In genomic region chr5:32977179-32977578, GRCm38 (mm10) we compare ENCODE assay signal across 25 mouse cellular contexts.
"Had no signal": no experiment of that assay in that cellular context is flagged by ENCODE, and none has a peak within 500 bp of the region (broad histone marks: within the 10 kb centered on the region; RNA-seq: fewer than 3 reads in every experiment).

No protein-coding gene starts in this region.

- ATAC-seq: forebrain, postnatal 0 days; hindbrain, postnatal 0 days; intestine, embryonic 16.5 days; liver, embryonic 12.5 days had no signal

- H3K4me3 ChIP-seq: heart, adult 2 months; heart, embryonic 13.5 days; heart, embryonic 15.5 days; hindbrain, embryonic 13.5 days; hindbrain, embryonic 15.5 days; kidney, embryonic 15.5 days; limb, embryonic 12.5 days; liver, embryonic 12.5 days had no signal

- H3K9ac ChIP-seq: forebrain, postnatal 0 days; heart, embryonic 13.5 days; heart, embryonic 15.5 days; hindbrain, embryonic 13.5 days; hindbrain, embryonic 15.5 days; kidney, embryonic 15.5 days; limb, embryonic 12.5 days; liver, embryonic 12.5 days; liver, embryonic 14.5 days had no signal

- DNase-seq: forebrain, postnatal 0 days; gastrocnemius, postnatal 14 days; gastrocnemius, postnatal 36 days; heart, adult 11 months; heart, adult 2 months; heart, postnatal 14 days; heart, postnatal 36 days; kidney, adult 11 months; kidney, adult 9 months; kidney, postnatal 14 days; kidney, postnatal 36 days; layer of hippocampus, postnatal 36 days; left cerebral cortex, postnatal 4 days had no signal

- H3K27ac ChIP-seq: heart, adult 2 months; heart, embryonic 13.5 days; heart, embryonic 15.5 days; hindbrain, embryonic 13.5 days; hindbrain, embryonic 15.5 days; hindbrain, postnatal 0 days; kidney, embryonic 15.5 days; kidney, postnatal 0 days; liver, embryonic 12.5 days; liver, embryonic 14.5 days had no signal

- H3K27me3 ChIP-seq: heart, embryonic 13.5 days; heart, embryonic 15.5 days; hindbrain, embryonic 13.5 days; hindbrain, embryonic 15.5 days; kidney, embryonic 15.5 days; limb, embryonic 12.5 days; liver, embryonic 12.5 days had no signal

- H3K4me1 ChIP-seq: heart, embryonic 15.5 days; hindbrain, embryonic 13.5 days; hindbrain, embryonic 15.5 days; kidney, embryonic 15.5 days; limb, embryonic 12.5 days had no signal

- H3K9me3 ChIP-seq: heart, embryonic 13.5 days; heart, embryonic 15.5 days; hindbrain, embryonic 13.5 days; hindbrain, embryonic 15.5 days; kidney, embryonic 15.5 days; limb, embryonic 12.5 days; liver, embryonic 12.5 days had no signal

- H3K4me2 ChIP-seq: heart, embryonic 11.5 days; heart, embryonic 13.5 days; heart, embryonic 15.5 days; hindbrain, embryonic 13.5 days; hindbrain, embryonic 15.5 days; kidney, embryonic 15.5 days; limb, embryonic 12.5 days; liver, embryonic 12.5 days had no signal
